Mouse (Mus musculus): ENCODE data around the gene Wdr54.

The Wdr54 gene

DNA sequence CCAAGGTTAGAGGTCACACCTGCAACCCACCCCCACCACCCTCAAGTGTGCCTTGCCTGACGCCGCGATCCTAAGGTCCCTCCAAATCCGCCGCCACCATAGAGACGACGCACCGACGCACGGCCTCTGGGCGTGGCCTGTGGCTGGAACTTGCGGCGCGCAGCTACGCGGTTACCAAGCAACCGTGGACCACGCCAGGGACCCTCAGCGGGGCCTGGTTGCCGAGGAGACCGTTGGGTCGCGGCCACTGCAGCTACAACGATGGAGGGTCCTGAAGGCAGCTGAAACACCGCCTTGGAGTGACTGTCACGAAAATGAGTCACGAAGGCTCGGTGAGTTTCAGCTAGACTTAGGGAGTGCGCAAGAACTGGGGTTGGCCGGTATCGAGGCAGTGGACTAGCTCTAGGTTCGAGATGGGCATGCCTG, at the start of gene Wdr54, which contains the start of gene 1700003E16Rik:
TSS of gene Wdr54 (minus strand) at position 139 of the 426 bp plus-strand sequence.
TSS of gene 1700003E16Rik (plus strand) at position 146 of the 426 bp plus-strand sequence.
- WGBS = 1% methylated on average over 32 of the region's 32 CpGs

DNA sequence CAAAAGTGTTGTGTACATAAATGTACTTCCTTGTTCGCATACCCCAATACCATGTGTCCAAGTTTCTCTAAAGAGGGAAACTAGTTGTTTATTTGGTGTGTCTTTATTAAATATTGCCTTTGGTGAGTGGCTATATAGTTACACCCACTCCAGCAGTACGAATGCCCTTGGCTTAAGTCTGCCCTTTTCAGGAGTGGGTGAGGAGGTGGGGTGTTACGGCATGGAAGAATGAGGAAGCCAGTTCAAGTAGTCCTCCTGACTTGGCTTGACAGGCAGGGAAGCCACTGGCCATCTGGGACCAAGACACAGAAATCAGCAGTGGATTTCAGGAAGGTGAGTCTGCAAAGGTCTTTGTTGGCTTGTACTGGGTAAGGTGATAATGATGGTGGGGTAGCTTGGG, 49.7 kb upstream of the Wdr54 start:
- WGBS = 85% methylated on average over 3 of the region's 3 CpGs

DNA sequence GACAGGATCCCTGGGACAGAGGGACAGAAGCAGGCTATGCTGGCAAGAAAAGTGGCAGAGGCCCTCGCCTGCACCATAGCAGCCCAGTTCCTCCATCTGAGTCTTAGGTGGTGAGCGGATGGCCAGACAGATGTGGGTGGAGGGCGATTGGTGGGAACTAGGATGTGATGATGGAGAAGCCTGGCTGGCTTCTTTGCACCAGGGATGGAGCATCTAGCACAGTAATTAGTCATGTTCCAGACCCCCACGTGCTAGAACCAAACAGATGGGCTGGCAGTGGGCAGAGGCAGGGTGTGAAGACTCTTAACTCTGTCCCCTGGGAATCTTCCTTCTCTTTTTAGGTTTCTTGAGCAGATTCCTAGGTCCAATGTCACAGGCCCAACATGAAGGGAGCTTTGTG, 47.1 kb upstream of the Wdr54 start:
- WGBS = 59% methylated on average over 4 of the region's 4 CpGs

DNA sequence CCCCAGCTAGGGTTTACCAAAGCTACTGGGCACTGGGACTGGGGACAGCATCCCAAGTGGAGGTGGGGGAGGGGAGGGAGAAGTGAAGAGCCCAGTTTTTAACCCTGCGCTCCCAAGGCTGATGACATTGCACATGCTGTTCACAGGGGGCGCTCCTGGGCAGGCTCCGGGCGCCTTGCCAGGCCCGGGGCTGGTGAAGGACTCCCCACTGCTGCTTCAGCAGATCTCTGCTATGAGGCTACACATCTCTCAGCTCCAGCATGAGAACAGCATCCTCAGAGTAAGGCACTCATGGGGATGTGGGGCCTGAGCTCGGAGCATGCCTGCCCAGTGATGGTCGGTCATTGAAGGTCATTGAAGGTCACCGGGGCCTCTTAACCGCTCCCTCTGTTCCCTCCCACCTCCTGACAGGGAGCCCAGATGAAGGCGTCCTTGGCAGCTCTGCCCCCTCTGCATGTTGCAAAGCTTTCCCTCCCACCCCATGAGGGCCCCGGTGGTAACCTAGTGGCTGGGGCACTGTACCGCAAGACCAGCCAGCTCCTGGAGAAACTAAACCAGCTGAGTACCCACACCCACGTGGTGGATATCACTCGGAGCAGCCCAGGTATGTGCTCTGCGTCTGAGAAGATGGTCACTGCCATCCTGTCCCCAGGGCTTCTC, 41.3 kb upstream of the Wdr54 start:
- WGBS = 35% methylated on average over 15 of the region's 15 CpGs

DNA sequence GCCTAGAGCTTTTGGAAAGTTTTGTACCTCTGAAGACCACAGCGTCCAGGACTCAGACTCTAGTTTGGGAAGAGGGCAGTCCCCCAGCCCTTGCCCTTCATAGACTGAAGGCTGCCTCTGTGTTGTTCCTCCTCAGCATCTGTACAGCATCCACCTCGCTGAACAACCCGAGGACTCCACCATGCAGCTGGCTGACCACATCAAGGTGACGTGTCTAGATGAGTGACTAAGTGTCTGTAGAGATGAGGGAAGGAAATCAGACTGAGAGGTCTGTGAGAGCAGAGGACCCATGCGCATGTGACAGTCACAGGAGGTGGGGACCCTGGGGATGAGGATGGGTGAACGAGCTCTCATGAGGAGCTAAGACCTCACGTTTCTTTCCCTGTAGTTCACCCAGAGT, 37.4 kb upstream of the Wdr54 start:
- 87% methylated on average over 7 of the region's 7 CpGs for WGBS

DNA sequence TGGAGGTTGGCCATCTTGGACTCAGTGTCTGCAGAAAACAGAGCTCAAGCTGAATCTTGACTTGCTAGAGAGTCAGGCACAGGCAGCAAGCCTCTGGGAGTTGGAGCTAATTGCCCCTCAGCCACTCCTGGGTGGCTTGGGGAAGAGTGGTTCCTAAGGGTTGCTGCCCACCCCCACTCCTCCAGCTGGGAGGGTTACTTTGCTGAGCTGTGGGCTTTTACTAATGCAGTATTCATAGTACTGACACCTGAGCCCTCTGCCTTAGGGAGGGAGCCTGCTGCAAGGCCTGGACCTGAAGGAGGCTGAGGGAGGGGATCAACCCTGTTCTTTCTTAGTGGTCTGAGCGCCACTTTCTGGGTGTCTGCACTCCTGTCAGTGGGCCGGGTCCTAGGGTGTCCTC, 30.7 kb upstream of the Wdr54 start:
- WGBS = 57% methylated on average over 2 of the region's 2 CpGs

DNA sequence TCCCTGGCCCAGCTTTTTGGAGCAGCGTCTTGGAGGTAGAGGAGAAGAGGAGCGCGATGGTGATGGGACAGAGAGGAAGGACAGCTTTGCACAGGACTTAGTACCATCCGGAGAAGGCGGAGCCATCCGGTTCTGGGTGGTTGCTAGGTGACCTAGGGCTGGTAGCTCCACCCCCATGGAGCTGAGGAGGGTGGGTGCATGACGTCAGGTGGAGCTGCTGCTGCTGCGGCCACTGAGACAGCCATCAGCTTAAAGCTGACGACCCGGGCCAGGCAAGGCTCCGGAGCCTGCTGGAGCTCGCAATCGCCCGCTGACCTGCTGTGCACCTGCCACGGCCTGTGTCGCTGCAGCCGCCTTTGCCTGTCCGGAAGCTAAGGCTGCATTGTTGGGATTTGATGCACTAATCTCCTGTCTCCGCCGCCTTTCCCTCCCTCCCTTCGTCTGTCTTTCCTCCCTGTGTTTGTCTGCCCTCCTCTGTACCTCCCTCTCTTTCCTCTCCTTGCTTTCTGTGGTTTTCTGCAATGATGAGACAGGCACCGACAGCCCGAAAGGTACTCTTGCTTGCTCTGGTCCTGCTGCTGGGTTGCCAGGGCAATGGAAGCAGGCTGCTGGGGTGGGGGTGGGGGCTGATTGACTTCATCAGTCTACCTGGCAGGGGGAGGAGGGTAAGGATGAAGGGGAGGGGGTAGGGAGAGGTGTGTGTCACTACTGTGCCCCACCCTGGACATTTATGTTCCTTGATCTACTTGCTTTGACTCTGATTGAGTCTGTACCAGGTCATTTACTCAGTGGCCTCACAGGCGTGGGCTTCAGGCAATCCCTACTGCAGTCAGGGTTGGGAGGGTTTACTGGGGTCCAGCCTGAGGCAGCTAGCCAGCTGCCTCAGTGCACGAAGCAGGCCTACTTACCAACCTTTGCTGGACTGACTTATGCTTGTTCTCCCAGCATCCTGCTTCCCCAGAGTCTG, 30.0 kb upstream of the Wdr54 start:
- WGBS = 14% methylated on average over 25 of the region's 25 CpGs

DNA sequence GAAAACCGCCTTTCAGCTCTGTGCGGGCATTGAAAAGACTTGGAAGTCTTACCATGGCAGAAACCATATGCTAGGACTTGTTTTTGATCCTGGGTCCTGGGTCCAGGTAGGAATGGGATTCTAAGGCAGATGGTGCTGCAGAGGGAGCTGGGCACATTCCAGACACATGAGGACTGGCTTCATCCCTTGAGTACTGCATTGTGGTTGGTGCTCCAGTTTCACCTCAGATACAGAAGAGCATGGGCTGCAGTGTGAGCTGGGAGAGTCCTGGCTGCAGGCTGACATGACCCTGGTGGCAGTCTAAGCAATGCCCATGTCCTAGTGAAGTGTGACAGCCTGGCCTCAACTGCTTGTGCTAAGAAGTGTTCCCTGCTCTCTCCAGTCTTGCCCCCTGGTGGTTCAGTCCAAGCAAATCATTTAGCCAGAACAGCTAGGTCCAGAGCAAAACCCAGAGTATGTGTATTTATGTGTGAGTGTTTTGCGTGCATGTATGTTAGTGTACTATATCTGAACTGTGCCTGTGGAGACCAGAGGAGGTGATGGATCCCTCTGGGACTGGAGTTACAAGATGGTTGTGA, 28.8 kb upstream of the Wdr54 start:
- 55% methylated on average over 3 of the region's 3 CpGs for WGBS

DNA sequence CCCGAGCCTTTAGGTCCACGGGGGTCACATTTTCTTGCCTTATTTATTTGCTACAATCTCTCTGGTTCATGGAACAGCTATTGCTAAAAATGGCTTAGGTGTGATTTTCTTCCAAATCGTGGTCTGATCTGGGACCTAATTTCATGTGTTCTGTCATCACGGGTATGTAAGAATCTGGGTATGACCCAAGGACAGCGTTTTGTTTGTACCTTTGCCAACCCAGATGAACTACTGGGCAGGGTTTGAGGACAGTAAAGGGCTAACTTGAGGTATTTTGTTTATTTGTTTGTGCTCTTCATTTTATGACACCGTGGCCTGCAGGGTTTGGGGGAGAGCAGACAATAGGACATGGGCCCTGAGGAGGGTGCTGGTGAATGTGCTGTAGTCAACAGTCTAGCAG, 24.4 kb upstream of the Wdr54 start:
- WGBS = 44% methylated on average over 6 of the region's 6 CpGs

DNA sequence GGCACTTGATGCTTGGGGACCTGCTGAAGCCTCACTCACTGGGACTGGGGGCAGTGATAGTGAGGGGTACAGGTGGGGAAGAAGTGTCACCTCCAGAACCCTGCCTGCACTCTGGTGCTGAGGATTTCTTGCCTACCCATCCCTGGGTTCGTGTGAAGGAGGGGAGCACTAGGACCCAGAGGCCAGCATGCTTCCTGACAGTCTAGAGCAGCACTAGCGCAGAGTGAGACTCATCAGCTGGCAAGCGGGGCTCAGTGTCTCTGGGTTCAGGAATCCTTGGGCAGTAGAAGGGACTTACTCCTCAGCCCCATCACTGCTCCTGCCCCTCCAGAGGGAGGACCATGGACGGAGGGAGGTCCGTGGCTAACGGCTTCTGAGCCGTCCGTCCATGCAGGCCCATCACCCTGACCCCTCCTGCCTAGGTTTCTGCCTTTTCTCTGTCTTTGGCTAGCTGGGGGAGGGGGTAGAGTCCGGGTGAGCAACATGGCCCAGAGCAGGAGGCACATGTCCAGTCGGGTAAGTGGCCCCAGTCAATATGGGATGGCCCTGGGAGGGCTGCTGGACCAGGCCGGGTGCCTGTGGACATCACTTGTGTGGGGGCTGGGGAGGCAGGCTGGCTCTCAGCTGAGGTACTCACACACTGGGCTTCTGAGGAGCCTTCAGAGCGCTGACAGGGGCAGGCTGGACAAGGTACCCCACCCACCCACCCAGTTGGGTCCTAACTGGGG, 23.4 kb upstream of the Wdr54 start:
- WGBS = 14% methylated on average over 12 of the region's 12 CpGs

DNA sequence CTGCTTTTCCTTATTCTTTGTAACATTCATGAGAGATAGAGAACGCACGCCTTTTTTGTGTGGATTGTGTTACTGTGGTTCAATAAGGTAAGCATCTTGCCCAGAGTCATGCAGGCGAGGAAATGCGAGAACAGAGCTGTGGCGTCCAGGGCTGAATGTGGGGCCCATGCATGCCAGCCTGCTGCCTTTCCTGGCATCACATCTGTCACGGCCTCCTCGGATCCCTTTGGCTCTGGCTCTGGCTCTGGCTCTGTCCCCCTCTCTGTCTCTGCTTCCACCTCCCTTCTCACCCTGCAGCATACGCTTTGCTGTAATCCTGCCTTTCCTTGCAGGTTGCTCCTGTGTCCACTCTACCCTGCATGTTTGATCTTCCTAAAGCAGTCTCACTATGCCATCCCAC, 19.8 kb upstream of the Wdr54 start:
- 47% methylated on average over 8 of the region's 8 CpGs for WGBS

DNA sequence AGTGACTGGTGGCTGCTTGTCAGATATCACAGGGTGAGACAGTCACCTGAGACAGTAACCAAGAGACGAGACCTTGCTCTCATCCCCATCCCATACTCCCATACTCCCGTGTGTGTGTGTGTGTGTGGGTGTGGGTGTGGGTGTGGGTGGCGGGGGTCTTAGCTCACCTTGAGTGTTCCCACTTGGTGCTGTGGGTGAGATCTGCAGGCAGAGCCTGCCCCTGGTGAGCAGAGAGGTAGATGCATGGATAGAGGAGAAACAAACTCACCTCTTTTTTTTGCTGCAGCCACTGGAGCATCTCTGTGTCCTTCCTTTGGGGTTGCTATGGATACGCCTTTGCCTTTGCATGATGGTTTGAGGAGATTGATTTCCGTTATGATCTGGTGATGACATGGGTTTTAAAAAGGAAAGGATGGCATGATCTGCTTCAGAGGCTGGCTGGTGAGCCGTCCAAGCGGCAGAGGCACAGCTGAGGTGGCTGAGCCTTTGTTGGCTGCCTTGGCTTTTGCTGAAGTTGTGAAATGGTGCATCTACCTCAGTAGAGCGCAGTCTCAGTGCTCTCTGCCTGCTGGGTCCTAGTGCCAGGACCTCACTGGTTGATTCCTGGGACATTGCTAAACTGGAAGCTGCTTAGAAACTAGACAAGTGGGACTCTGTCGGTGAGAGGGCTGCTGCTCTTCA, 16.2 kb upstream of the Wdr54 start:
- WGBS = 40% methylated on average over 9 of the region's 9 CpGs

DNA sequence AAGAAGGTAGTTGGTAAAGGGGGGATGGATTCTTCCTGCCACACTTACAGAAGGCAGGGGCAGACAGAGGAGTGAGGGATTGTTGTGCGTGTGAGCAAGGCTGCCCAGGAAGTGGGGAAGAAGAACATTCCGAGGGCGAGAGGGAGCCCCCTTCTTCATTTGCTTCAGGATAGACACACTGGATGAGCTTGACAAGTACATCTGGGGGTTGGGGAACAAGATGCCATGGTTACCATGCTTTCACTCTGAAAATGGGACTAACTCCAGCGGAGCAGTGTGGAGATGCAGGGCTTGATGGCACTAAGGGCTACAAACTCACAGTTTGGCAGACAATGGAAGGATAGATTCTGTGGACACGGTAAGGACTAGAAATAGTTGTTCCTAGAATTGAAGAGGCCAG, 14.9 kb upstream of the Wdr54 start:
- 24% methylated on average over 5 of the region's 5 CpGs for WGBS

DNA sequence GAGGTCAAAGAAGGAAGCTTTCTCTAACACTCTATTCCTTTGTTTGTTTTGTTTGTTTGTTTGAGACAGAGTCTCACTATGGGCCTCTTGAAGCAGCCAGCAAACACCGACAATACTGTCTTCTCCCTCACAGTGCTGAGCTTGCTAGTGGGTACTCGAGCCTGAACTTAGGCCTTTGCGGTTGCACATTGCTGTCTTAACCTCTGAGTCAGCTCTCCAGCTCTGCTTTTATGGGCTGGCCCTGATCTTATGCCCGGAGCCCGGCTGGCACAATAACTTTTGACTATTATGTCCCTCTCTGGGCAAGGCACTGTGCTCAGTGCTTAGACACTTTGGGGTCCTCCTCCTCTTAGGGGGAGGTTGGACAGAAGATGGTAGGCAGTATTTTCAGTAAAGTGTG, 13.7 kb upstream of the Wdr54 start:
- WGBS = 49% methylated on average over 5 of the region's 5 CpGs

DNA sequence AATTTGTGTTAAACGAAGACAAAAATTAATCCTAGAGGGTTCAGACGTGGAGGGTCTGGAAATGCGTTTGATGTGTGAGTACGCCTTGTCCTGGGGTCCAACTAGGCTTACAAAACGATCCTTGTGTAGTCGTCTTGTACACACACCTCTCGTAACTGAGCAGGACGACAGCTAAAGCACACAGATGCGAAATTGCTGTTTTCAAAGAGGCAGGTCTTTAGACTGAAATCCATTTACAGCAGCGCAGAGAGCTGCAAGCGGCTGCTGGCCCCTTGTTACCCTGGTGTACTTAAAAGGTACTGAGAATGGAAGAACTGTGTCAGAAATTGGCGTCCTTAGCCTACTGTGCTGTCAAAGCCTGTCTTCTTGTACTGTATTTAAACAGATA, 10.0 kb upstream of the Wdr54 start:
- 0% methylated on average over 12 of the region's 12 CpGs for WGBS

DNA sequence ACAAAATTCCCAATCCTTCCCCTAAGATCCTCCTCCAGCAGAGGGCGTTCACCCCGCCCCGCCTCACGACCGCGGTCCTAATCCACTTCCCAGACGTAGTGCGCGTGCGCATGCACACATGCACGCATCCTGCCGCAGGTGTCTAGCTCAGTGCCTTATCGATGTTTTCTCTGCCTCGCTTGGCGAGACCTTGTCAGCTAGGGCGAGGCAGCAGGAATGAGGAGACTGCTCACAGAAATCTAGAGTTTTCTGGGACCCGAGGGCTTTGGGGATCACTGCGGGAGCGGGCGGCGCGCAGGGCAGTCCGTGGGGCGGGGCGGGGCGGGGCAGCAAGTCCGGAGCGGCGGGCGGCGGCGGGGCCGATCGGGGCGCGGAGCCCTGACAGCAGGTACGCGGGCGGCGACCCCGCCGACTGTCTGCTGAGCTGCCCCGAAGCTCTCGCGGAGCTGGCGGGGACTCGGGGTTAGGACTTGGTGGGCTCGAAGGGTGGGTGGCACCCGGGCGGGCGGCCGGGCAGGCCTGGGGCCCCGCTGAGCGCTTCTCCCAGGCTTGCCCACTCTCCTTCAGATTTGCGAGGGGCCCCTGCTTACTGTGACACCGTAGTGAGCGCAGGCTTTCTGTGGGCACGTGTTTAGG, 9.5 kb upstream of the Wdr54 start, which contains the start of gene Dctn1:
TSS of gene Dctn1 (plus strand) at position 314 of the 636 bp plus-strand sequence.
- under 1% methylated on average over 58 of the region's 58 CpGs for WGBS

DNA sequence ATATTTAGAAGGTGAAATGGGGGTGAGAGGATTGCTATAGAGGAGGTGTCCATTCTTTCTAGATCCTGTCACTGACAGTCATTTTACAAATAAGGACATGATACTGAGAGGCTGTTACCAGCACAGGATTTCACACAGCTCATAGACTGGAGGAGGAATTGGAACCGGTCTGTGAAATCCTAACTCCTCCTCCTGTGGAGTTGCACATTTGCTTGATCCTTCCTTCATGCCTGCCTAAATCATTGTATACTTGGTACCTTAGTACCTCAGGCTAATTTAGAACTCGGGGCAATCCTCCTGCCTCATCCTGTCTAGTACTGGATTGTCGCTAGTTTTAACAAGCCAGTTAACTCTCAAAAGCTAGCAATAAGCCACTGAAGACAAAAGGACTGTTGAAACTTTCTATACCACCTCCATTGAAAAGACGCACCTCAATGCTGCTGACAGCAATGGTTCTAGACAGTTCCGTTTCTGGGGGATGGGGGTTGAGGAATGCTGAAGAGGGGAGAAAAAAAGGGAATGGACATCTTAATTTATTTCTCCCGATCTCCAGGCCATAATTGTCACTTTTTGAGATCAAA, 8.9 kb upstream of the Wdr54 start:
- WGBS = 2% methylated on average over 6 of the region's 6 CpGs

DNA sequence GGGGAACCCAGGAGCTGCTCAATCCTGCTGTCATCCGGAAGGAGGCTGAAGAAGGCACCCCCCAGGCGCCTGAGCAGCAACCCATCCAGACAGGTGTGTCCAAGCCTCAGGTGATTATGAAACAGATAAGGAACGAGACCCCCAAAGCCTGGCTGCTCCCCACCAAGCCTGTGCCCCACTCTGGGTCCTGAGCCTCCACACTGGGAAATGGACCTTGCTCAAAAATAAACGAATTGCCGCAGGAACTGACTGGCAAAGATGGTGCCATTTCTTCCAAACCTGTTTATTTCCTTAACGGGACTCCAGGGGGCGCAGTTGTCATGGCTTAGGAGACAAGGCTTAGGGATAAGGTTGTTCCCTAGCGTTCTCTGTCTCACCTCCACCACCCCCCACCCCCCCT, 6.5 kb upstream of the Wdr54 start:
- WGBS = 5% methylated on average over 8 of the region's 8 CpGs

DNA sequence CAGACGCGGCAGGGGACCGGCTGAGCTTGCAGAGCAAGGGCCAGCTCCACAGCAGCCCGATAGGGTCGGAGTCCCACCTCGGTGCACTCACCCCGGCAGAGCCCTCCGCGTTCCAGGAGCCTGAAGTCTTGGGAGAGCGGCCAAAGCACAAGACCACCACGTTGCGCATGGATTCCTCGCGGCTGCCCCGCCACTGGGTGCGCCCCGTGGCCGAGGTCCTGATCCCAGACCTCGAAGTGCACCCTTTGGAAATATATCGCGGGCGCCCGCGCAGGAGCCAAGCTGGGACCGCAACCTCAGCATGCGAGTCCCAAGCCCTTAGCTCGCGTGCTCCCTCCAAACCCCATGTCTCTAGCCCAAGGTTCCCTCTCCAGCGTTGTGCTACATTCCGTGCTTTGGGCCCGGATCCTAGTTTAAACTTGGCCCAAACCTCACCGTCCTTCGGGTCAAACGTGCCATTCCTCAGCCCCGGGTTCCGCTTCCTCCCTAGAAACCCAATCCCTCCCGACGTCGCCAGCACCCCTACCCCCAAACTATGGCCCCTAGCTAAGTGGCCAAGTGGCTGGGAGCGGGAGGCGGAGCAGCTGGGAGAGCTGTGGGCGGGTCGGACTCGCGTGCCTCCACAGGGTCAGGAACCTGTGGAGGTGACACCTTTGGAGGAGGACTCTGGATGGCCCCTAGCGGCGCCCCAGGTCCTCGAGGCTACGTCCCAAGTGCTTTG, 5.9 kb upstream of the Wdr54 start:
- 27% methylated on average over 49 of the region's 49 CpGs for WGBS

DNA sequence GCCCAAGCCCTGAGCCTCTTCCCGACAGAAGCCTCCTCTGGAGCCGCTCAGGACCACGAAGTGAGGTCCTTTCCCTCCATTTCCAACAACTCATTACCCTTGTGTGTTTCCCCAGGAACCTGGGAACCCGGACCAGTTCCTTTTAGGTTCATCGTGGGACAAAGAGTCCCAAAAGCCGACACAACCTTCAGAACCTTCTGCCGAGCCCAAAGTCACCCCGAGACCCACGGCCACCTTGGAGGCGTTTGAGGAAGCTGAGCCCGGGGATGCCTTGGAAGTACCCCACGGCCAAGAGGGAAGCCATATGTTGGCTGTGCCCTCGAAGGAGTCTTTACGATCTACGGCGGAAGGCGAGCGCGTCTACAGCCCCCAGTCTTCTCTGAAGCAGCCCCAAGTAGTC, 5.2 kb upstream of the Wdr54 start:
- 54% methylated on average over 19 of the region's 19 CpGs for WGBS

Measured in cerebral cortex, adult 2 months (tissue).